Mouse (Mus musculus) megakaryocyte, embryonic 14.5 days (primary cell): Measurements from ENCODE around the gene Slc36a3.

ENCODE experiments used
- FLI1 ChIP-seq: IDR thresholded peaks from 2 replicates; pipeline ENCODE4 v1.6.1; 2012; ENCODE audit warnings: low read length, inconsistent platforms, mixed read lengths
- GATA1 ChIP-seq: IDR thresholded peaks from 3 replicates; pipeline ENCODE4 v1.6.1; 2012; ENCODE audit warnings: mixed read lengths, low read length, inconsistent platforms, borderline replicate concordance

DNA sequence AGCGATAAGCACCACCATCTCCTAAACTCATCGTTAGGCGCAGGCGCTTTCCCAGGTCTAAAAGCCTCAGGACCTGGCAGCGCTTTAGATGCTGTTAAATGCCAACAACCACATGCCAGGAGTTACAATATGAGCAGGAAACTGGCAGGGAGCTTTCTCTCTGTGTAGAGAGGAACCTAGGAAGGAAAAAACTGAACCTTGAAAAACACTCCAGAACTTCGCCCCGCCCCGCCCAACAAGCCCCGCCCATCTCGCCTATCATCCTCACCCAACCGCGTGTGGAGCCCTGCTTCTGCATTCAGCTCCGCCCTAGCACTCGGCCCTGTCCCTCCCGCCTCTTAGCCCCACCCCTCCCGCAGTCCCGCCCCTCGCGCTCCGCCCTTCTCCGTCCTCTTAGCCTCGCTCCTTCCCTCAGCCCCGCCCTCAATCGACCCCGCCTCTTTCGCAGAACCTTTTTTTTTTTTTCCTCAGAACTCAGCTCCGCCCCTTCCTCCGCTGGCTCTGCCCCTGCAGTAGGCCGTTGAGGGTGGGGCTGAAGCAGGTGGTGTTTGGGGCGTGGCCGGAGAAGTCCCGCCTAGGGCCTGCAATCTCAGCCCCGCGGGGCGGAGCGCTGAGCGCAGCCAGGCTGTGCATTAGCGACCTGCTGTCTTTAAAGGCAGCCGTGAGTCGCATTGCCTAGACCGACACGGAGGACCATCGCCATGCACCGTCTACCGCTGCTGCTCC is 53.9 kb downstream of the Slc36a3 start, which contains the start of gene Gm2a:
- no peak for TF ChIP-seq GATA1
- no peak for TF ChIP-seq FLI1
